Mouse (Mus musculus) ES-E14 (cell line): ENCODE data around the gene Fer. TPM values are rescaled to one million over a fixed set of nuclear protein-coding genes. Genes with fewer than 3 reads are reported as not detected.

Source experiments
- DNase-seq: peaks from one replicate; pipeline ENCODE4 v3.0.0-alpha.2; 2013; ENCODE audit warnings: low read depth, low spot score
- H3K27ac ChIP-seq: 2 replicates; pipeline ENCODE4 v1.5.1; 2012; ENCODE audit warnings: low read depth, mild to moderate bottlenecking, low read length, moderate library complexity, mixed read lengths; ENCODE audit not compliant: poor library complexity, insufficient read depth, severe bottlenecking
- H3K36me3 ChIP-seq: 2 replicates; pipeline ENCODE4 v1.6.1; 2012; ENCODE audit warnings: mild to moderate bottlenecking, low read length, moderate library complexity, mixed read lengths; ENCODE audit not compliant: control insufficient read depth, poor library complexity, insufficient read depth, severe bottlenecking
- H3K4me1 ChIP-seq, 2 experiments: fragments of 150-350 bp in 1 of 2; sonication (generic) in 1 of 2; 2 replicates each; pipeline ENCODE4 v1.6.1; 2012; ENCODE audit warnings: low read length in 2 of 2, mild to moderate bottlenecking in 1 of 2, mixed read lengths in 1 of 2; ENCODE audit not compliant: control insufficient read depth in 2 of 2, insufficient read depth in 2 of 2, poor library complexity in 1 of 2
- H3K4me3 ChIP-seq, 2 experiments: fragments of 150-350 bp in 1 of 2; sonication (generic) in 1 of 2; 2 replicates each; pipeline ENCODE4 v1.5.1; 2012; ENCODE audit warnings: low read length in 2 of 2, low read depth in 1 of 2, mild to moderate bottlenecking in 1 of 2, mixed read lengths in 1 of 2; ENCODE audit not compliant: insufficient read depth in 1 of 2, poor library complexity in 1 of 2, severe bottlenecking in 1 of 2
- H3K9ac ChIP-seq: 2 replicates; pipeline ENCODE4 v1.6.1; 2012; ENCODE audit warnings: low read depth, mild to moderate bottlenecking, low read length, mixed read lengths; ENCODE audit not compliant: poor library complexity, insufficient read depth, severe bottlenecking
- H3K9me3 ChIP-seq: fragments of 150-350 bp; sonication (generic); 2 replicates; pipeline ENCODE4 v1.6.1; 2012; ENCODE audit warnings: low read depth, mild to moderate bottlenecking, low read length; ENCODE audit not compliant: control insufficient read depth, insufficient read depth
- CHD2 ChIP-seq: IDR thresholded peaks from 2 replicates; pipeline ENCODE4 v1.6.1; 2014; ENCODE audit warnings: mild to moderate bottlenecking, low read depth, low read length, inconsistent platforms
- HCFC1 ChIP-seq: IDR thresholded peaks from 2 replicates; pipeline ENCODE4 v1.6.1; 2012; ENCODE audit warnings: low read length, inconsistent platforms, borderline replicate concordance; ENCODE audit not compliant: insufficient read depth
- MAFK ChIP-seq: IDR thresholded peaks from 2 replicates; pipeline ENCODE4 v1.6.1; 2014; ENCODE audit warnings: mild to moderate bottlenecking, low read depth, low read length, inconsistent platforms; ENCODE audit not compliant: insufficient read depth
- ZC3H11A ChIP-seq: IDR thresholded peaks from 2 replicates; pipeline ENCODE4 v1.6.1; 2012; ENCODE audit warnings: low read depth, mild to moderate bottlenecking, inconsistent platforms, low read length, borderline replicate concordance
- ZNF384 ChIP-seq: IDR thresholded peaks from 2 replicates; pipeline ENCODE4 v1.6.1; 2012; ENCODE audit warnings: low read depth, low read length, inconsistent platforms
- in situ Hi-C, 2 experiments: fragments of 600-800 bp; cut with MboI; formaldehyde crosslinking; loops; one replicate each; pipeline ENCODE4 v1.15.1; 2025; ENCODE audit warnings: low sequenced_read_pairs in 2 of 2, inconsistent platforms in 1 of 2; ENCODE audit not compliant: unreplicated experiment in 2 of 2
- total RNA-seq: library from RNA; depleted of rRNA; stranded (reverse); fragments of 300-350 nt; gene quantifications from 2 replicates; pipeline ENCODE4 v1.2.3, GENCODE M21; 2012

Gene Fer
- total RNA-seq, 1 experiment: 14.2 TPM

GRCm38 (mm10) chr17:63826767-63827166 is 36.1 kb upstream of the Fer start:
- Histone ChIP-seq H3K36me3 (no peaks in the 10 kb centered on the region), H3K9ac (no peak overlapping the region), H3K27ac (no peak overlapping the region), H3K4me3 (no peak overlapping the region), H3K9me3 (no peaks in the 10 kb centered on the region), H3K4me1 (peaks cover 4 to 5% of the 10 kb centered on the region in 2 experiments; a peak in 2 of 4 replicates)
- in situ Hi-C loops: no loop called here
- no peak for TF ChIP-seq ZC3H11A
- TF ChIP-seq ZNF384: no peak
- TF ChIP-seq CHD2: no peak
- no peak for TF ChIP-seq HCFC1
- no peak for TF ChIP-seq MAFK
- no peak for DNase-seq

GRCm38 (mm10) chr17:63828561-63829332 is 34.1 kb upstream of the Fer start:
- Histone ChIP-seq H3K36me3 (no peaks in the 10 kb centered on the region), H3K9ac (no peak overlapping the region), H3K9me3 (no peaks in the 10 kb centered on the region), H3K4me1 (peaks cover 5 to 6% of the 10 kb centered on the region in 2 experiments; a peak in 2 of 4 replicates), H3K27ac (no peak overlapping the region), H3K4me3 (no peak overlapping the region)
- TF ChIP-seq CHD2 (no peak), MAFK (no peak), ZNF384 (no peak), HCFC1 (no peak), ZC3H11A (no peak)
- in situ Hi-C loops: no loop called here
- DNase-seq: peak; percentile 58

GRCm38 (mm10) chr17:63831550-63831949 is 31.3 kb upstream of the Fer start:
- in situ Hi-C loops: no loop called here
- no peaks in the 10 kb centered on the region for H3K9me3 ChIP-seq
- no peak overlapping the region for H3K27ac ChIP-seq
- H3K4me3 ChIP-seq: no peak overlapping the region
- no peak overlapping the region for H3K9ac ChIP-seq
- no peak for DNase-seq
- no peak for TF ChIP-seq ZNF384
- no peak for TF ChIP-seq ZC3H11A
- TF ChIP-seq CHD2: no peak
- peaks cover 5 to 6% of the 10 kb centered on the region in 2 experiments; a peak in 2 of 4 replicates for H3K4me1 ChIP-seq
- H3K36me3 ChIP-seq: no peaks in the 10 kb centered on the region

GRCm38 (mm10) chr17:63836223-63836622 is 26.6 kb upstream of the Fer start:
- in situ Hi-C loops: no loop called here

More at GRCm38 (mm10) chr17:63836223-63836622, 26.6 kb upstream of the Fer start:
- H3K27ac ChIP-seq: no peak overlapping the region
- H3K9me3 ChIP-seq: no peaks in the 10 kb centered on the region
- no peak for TF ChIP-seq CHD2
- no peak for TF ChIP-seq HCFC1
- TF ChIP-seq ZNF384: no peak
- no peak for TF ChIP-seq ZC3H11A
- no peak for TF ChIP-seq MAFK
- H3K9ac ChIP-seq: no peak overlapping the region
- H3K4me3 ChIP-seq: no peak overlapping the region
- peaks cover 2 to 5% of the 10 kb centered on the region in 2 experiments; a peak in 2 of 4 replicates for H3K4me1 ChIP-seq
- no peaks in the 10 kb centered on the region for H3K36me3 ChIP-seq
- DNase-seq: no peak
